Mouse (Mus musculus) neural tube, embryonic 13.5 days (tissue): Measurements from ENCODE around the gene Cdk9. TPM values are rescaled to one million over a fixed set of nuclear protein-coding genes. Genes with fewer than 3 reads are reported as not detected.

ENCODE experiments used
- ATAC-seq: fragments of 200-750 bp; cut with Nextera tagmentation; 2 replicates; pipeline ENCODE4 v1.8.0; 2017; ENCODE audit warnings: low read depth, mild to moderate bottlenecking, moderate TSS enrichment, moderate library complexity
- H3K27ac ChIP-seq: fragments of 300-500 bp; sonication (generic); replicated peaks from 2 replicates; pipeline ENCODE4 v1.5.1; 2015; ENCODE audit warnings: moderate library complexity, mild to moderate bottlenecking, inconsistent platforms
- H3K27me3 ChIP-seq: fragments of 300-500 bp; sonication (generic); 2 replicates; pipeline ENCODE4 v1.6.1; 2015; ENCODE audit warnings: mild to moderate bottlenecking, inconsistent platforms
- H3K36me3 ChIP-seq: fragments of 300-500 bp; sonication (generic); 2 replicates; pipeline ENCODE4 v1.6.1; 2015; ENCODE audit warnings: mild to moderate bottlenecking, inconsistent platforms
- H3K4me1 ChIP-seq: fragments of 300-500 bp; sonication (generic); replicated peaks from 2 replicates; pipeline ENCODE4 v1.6.1; 2015; ENCODE audit warnings: inconsistent platforms
- H3K4me2 ChIP-seq: fragments of 300-500 bp; sonication (generic); 2 replicates; pipeline ENCODE4 v1.6.1; 2015; ENCODE audit warnings: inconsistent platforms, mild to moderate bottlenecking, moderate library complexity
- H3K4me3 ChIP-seq: fragments of 300-500 bp; sonication (generic); 2 replicates; pipeline ENCODE4 v1.5.1; 2015; ENCODE audit warnings: mild to moderate bottlenecking, inconsistent platforms
- H3K9ac ChIP-seq: fragments of 300-500 bp; sonication (generic); 2 replicates; pipeline ENCODE4 v1.6.1; 2015; ENCODE audit warnings: moderate library complexity, mild to moderate bottlenecking, inconsistent platforms
- H3K9me3 ChIP-seq: fragments of 300-500 bp; sonication (generic); 2 replicates; pipeline ENCODE4 v1.6.1; 2016; ENCODE audit warnings: inconsistent platforms
- WGBS: fragments of 180-500 bp; shearing (Covaris S2); methylation state at CpG from one replicate; pipeline ENCODE4 v1.1.7; 2015; 5-methylcytosine and 5-hydroxymethylcytosine counted together
- polyA plus RNA-seq: library from polyadenylated mRNA; unstranded; fragments of >200 nt; fragmentation: Nextera tagmentation; extraction: Ambion mirVana; gene quantifications from 2 replicates; pipeline ENCODE4 v1.2.1, GENCODE M21; 2015

The Cdk9 gene
- 72.2 and 74.6 TPM in 2 replicates for polyA plus RNA-seq

DNA sequence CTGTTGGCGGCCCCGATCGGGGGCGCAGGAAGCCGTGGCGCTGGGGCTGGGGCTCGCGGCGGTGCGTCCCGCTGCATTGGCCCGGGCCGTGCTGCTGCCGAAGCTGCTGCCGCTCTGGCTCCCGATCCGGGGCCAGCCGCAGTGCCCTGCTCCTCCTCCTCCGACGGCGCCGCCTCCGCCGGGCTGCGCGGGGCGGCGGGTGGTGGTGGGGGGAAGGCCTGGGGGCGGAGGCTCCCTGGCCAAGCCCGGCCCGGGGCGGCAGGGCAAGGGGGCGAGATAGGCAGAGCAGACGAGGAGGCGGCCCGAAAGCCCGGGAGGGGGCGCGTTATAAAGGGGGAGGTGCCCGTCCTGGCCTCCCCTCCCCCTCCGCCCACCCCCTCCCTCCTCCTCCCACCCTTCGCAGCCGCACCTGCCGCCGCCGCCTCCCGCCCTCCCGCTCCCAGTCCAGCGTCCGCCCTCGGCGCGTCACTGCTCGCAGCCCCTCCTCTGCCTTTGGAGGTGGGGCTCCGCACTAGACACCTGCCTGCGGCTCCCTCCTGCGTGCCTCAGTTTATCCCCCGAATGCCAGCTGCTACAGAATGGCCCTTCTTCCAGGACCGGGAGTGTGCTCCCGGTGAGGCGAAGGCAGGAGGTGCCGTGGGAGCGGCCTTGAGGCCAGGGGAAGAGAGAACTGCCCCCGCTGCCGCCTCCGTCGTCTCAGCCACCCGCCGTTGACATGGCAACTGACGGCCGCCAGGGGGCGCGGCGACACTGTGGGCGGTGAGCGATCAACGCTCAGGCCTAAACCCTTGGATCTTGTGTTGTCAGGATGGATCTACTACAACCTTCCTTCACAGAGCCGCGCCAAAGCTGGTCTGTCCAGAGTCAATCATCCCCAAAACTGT lies at the start of gene Cdk9:
TSS of gene Cdk9 (minus strand) at position 143 of the 884 bp plus-strand sequence.
- Histone ChIP-seq H3K4me2 (peak within 1 kb of the TSS; percentile 97), H3K27me3 (no peaks in the 10 kb centered on the region), H3K9ac (peak within 1 kb of the TSS; percentile 89), H3K27ac (peak within 1 kb of the TSS; percentile 99), H3K9me3 (no peaks in the 10 kb centered on the region), H3K4me1 (peaks cover 30% of the 10 kb centered on the region), H3K4me3 (peak within 1 kb of the TSS; percentile 98), H3K36me3 (peaks cover 27% of the 10 kb centered on the region)
- under 1% methylated on average over 40 of the region's 79 CpGs for WGBS
- peak; percentile 88 for ATAC-seq

DNA sequence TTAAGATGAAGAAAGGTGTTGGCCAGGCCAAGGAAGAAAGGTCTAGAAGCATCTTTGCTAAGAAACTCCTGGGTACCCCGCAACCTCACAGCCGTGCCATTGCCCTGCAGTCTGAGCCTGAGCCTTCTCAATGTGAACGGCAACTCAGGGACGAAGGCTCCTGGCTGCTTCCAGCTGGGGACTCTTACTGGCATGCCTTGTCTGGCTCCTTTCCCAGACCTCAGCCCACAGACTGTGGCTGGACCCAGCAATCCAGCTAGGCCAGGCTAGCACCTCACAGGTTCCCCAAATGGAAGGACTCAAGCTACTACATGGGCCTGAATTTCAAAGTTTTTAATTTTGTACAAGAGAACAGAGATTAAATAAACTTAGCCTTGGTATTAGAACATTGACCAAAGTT lies 49.0 kb upstream of the Cdk9 start:
- no peaks in the 10 kb centered on the region for H3K9me3 ChIP-seq
- H3K27me3 ChIP-seq: no peaks in the 10 kb centered on the region
- ATAC-seq: no peak
- H3K4me1 ChIP-seq: peaks cover 20% of the 10 kb centered on the region
- H3K4me3 ChIP-seq: no peak overlapping the region
- H3K9ac ChIP-seq: no peak overlapping the region
- WGBS: 94% methylated on average over 4 of the region's 4 CpGs
- H3K36me3 ChIP-seq: peaks cover 47% of the 10 kb centered on the region
- H3K27ac ChIP-seq: no peak overlapping the region
- no peak overlapping the region for H3K4me2 ChIP-seq

DNA sequence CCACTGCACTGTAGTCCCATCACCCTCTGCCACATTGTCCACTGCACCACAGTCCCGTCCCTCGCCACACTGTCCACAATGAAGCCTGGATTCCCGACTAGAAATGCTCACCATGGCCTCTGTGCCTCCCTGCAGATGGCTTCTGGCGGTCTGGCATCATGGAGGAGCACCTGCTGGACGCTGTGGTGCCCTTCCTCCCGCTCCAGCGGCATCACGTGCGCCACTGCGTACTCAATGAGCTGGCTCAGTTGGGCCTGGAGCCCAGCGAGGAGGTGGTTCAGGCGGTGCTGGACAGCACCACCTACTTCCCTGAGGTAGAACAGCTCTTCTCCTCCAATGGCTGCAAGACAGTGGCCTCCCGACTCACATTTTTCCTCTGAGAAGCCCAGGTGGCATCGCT lies 48.5 kb upstream of the Cdk9 start:
- Histone ChIP-seq H3K9me3 (no peaks in the 10 kb centered on the region), H3K4me2 (no peak overlapping the region), H3K9ac (no peak overlapping the region), H3K27me3 (no peaks in the 10 kb centered on the region), H3K36me3 (peaks cover 47% of the 10 kb centered on the region), H3K4me3 (no peak overlapping the region), H3K4me1 (peaks cover 19% of the 10 kb centered on the region), H3K27ac (no peak overlapping the region)
- 90% methylated on average over 14 of the region's 14 CpGs for WGBS
- no peak for ATAC-seq

DNA sequence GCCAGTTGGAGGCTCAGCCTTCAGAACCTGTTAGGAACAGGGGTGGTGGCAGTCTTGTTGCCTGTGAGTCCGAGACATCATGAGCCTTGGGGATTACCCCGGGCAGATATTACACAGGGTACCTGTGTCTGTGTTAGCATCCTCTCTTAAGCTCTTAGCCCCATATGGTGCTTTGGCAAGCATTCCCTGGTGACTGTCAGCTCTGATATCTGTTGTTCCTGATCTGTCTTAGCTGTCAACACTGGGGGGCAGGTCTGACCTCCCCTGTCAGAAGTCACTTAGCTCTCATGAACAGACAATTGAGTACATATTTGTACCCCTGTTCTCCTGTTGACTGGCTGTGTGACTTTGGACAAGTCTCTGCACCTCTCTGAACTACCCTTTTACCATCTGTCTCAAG lies 46.1 kb upstream of the Cdk9 start:
- Histone ChIP-seq H3K27me3 (no peaks in the 10 kb centered on the region), H3K9ac (peak overlapping the region; percentile 86), H3K27ac (no peak overlapping the region), H3K4me1 (peaks cover 19% of the 10 kb centered on the region), H3K9me3 (no peaks in the 10 kb centered on the region), H3K36me3 (peaks cover 57% of the 10 kb centered on the region), H3K4me2 (no peak overlapping the region), H3K4me3 (0 out of 2 replicates have a peak overlapping the region, but pooled peaks have one; percentile 70)
- ATAC-seq: no peak
- WGBS: 84% methylated on average over 2 of the region's 2 CpGs

DNA sequence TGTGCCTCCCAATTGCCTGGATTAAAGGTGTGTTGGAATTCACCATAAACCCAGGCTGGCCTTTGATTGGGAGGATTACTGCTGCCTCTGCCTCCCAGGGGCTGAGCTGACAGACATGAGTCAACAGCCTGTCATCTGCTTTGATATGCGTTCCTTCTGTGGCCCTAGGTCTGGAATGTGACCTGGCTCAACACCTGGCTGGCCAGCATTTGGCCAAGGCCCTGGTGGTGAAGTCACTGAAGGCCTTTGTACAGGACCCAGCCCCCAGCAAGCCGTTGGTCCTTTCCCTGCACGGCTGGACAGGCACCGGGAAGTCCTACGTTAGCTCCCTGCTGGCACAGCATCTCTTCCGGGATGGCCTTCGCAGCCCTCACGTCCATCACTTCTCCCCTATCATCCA lies 45.6 kb upstream of the Cdk9 start:
- Histone ChIP-seq H3K36me3 (peaks cover 57% of the 10 kb centered on the region), H3K27ac (no peak overlapping the region), H3K9me3 (no peaks in the 10 kb centered on the region), H3K4me2 (peak overlapping the region; percentile 49), H3K4me3 (peak overlapping the region; percentile 70; the same call in 1 of the 2 replicates), H3K9ac (peak overlapping the region; percentile 86), H3K4me1 (peaks cover 19% of the 10 kb centered on the region), H3K27me3 (no peaks in the 10 kb centered on the region)
- ATAC-seq: no peak
- whole genome bisulfite sequencing: 76% methylated on average over 8 of the region's 8 CpGs

DNA sequence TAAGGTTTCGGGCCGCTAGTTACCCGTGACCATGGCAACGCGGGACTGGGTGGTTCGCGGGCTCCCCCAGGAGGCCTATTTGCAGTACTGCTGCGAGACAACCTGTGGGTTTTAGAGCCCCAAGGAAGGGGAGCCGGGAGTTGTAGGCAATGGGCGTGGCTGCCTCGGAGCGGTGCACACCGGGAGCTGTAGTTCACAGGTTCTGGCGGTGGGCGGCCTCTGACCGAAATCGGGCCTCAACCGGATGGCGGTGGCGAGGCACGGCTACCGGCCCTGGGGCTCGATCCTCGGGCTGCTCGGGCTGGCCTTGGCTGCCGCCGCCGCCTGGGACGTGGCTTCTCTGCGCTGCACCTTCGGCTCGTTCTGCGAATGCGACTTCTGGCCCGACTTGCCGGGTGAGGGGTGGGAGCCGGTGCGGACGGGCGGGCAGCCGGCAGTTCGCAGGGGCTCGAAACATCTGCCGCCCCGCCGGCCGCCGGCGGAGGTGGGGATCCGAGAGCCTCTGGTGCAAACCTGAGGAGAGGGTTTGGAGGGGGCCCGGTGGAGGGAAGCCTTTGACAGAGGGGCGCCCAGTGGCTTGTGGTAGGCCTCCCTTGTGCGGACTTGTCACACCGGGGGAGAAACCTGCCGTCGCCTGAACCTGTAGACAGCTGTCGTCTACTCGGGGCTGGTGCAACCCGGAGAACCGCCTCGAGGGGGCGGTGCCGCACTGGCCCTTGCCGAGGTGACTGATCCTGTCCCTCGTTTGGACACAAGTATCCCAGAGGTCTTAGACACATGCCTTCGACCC lies 44.4 kb upstream of the Cdk9 start, which contains the start of gene Tor2a:
TSS of gene Tor2a (plus strand) at position 179 of the 790 bp plus-strand sequence.
- peak; percentile 94 for ATAC-seq
- Histone ChIP-seq H3K9me3 (no peaks in the 10 kb centered on the region), H3K4me2 (peak within 1 kb of the TSS; percentile 49), H3K36me3 (peaks cover 57% of the 10 kb centered on the region), H3K9ac (peak within 1 kb of the TSS; percentile 86), H3K4me3 (peak within 1 kb of the TSS; percentile 70), H3K4me1 (peaks cover 26% of the 10 kb centered on the region), H3K27ac (peak within 1 kb of the TSS; percentile 93), H3K27me3 (no peaks in the 10 kb centered on the region)
- WGBS: under 1% methylated on average over 64 of the region's 66 CpGs

DNA sequence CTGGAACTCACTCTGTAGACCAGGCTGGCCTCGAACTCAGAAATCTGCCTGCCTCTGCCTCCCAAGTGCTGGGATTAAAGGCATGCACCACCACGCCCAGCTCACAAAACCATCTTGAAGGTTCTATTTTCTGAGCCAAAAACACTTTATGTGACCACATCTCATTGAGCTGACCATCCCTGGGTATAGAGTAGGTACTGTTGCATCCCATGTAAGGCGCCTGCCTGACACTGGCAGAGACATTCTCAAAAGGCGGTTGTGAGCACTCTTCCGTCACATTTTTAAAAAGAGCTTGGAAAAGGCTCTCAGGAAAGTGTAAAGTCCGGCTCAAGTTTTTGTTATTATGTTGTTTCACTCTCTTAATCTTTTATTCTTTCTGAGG lies 43.8 kb upstream of the Cdk9 start:
- no peak overlapping the region; the same call in 1 of the 2 replicates for H3K27ac ChIP-seq
- 0 out of 2 replicates have a peak overlapping the region, but pooled peaks have one; percentile 70 for H3K4me3 ChIP-seq
- H3K4me2 ChIP-seq: peak overlapping the region; percentile 36
- no peaks in the 10 kb centered on the region for H3K27me3 ChIP-seq
- H3K9me3 ChIP-seq: no peaks in the 10 kb centered on the region
- H3K9ac ChIP-seq: no peak overlapping the region
- peaks cover 55% of the 10 kb centered on the region for H3K36me3 ChIP-seq
- H3K4me1 ChIP-seq: peaks cover 32% of the 10 kb centered on the region
- peak; percentile 36; the same call in 1 of the 2 replicates for ATAC-seq
- WGBS: 34% methylated on average over 6 of the region's 6 CpGs

DNA sequence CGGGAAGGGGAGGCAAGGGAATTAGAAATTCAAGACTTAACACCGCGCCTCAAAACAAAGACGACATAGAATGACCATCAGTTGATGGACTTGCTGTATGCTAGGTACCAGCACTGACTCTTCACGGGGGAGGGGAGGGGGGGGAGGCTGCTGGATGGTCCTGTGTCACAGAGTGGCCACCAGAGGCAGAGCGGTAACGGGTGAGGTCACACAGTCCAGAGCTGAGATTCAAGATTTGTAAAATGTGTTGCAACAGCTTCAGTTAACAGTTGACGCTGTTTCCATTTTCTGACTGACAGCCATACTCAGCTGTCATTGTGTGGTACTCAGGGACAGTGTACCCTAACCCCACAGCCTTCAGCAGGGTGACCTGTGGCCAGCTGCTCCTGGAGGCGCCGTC lies 39.3 kb upstream of the Cdk9 start:
- Histone ChIP-seq H3K36me3 (peaks cover 68% of the 10 kb centered on the region), H3K4me3 (peak overlapping the region; percentile 34), H3K27me3 (no peaks in the 10 kb centered on the region), H3K4me2 (peak overlapping the region; percentile 53), H3K27ac (no peak overlapping the region), H3K9ac (peak overlapping the region; percentile 58; the same call in 1 of the 2 replicates), H3K4me1 (peaks cover 31% of the 10 kb centered on the region), H3K9me3 (no peaks in the 10 kb centered on the region)
- WGBS: 71% methylated on average over 10 of the region's 10 CpGs
- ATAC-seq: no peak

DNA sequence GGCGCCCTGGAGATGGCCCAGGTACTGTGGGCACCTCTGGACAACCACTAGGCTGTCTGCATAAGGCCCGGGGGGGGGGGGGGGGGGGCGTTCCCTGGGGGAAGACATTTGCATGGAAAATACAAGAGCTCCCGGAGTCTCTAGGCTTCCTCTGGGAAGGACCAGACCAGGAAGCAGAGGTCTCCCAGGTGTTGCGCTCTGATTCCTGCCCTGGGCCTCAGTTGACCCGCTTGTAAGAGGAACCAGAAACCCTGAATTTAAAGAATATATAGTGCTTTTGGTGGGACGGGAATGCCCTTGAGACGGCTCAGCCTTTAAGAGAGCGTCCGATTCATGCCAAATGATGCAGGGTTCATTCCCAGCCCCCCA lies 38.8 kb upstream of the Cdk9 start:
- H3K4me3 ChIP-seq: peak overlapping the region; percentile 34
- no peak for ATAC-seq
- peak overlapping the region; percentile 85 for H3K27ac ChIP-seq
- H3K27me3 ChIP-seq: no peaks in the 10 kb centered on the region
- 13% methylated on average over 9 of the region's 10 CpGs for WGBS
- peak overlapping the region; percentile 58 for H3K9ac ChIP-seq
- peaks cover 31% of the 10 kb centered on the region for H3K4me1 ChIP-seq
- peaks cover 73% of the 10 kb centered on the region for H3K36me3 ChIP-seq
- peak overlapping the region; percentile 53 for H3K4me2 ChIP-seq
- H3K9me3 ChIP-seq: no peaks in the 10 kb centered on the region

DNA sequence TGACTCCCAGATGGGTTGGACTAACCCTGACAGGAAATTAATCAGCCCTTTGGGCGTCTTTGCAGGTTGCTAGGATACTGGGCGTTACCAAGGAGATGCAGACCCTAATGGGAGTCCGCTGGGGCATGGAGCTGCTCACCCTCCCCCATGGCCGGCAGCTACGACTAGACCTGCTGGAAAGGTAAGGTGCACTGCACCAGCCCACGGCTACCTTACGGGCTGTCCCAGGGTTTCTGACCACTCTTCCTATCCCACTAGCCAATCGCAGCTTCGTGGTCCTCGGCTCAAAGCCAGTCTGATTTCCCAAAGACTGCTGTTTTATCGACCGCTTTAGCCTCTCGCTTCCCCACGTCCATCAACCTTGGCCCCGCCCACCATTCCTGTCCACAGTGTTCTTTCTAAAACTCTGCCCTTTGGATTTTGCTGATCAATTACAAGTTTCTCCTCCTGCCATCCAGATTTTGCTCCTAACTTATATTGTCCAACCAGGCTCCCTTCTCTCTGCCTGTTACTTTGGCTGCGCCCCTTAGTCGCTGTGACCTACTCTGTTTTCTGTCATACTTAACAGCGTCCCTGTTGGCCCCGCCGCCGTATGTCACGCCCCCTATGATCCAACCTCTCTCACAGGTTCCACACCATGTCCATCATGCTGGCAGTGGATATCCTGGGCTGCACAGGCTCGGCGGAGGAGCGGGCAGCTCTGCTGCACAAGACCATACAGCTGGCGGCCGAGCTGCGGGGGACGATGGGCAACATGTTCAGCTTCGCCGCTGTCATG lies 38.2 kb upstream of the Cdk9 start:
- peak overlapping the region; percentile 58 for H3K9ac ChIP-seq
- WGBS: 6% methylated on average over 31 of the region's 31 CpGs

DNA sequence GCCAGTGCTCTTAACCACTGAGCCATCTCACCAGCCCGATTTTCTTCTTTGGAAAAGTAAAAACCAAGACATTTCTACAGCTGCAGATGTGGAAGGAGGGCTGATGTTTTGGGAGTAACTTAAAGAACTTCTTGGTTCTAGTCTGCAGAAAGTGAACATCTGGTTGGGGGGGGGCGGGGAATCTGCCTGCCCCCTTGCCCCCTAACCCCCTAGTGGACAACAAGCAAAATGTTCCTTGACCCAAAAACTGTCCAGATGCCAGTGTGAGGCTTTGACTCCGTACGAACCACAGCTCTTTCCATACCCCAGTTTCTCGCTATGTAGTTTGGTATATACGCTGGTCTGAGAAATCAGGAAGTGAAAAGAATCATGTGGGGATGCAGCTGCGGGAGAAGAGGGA lies 37.3 kb upstream of the Cdk9 start:
- Histone ChIP-seq H3K4me1 (peaks cover 31% of the 10 kb centered on the region), H3K27ac (peak overlapping the region; percentile 85), H3K27me3 (no peaks in the 10 kb centered on the region), H3K4me2 (no peak overlapping the region), H3K4me3 (no peak overlapping the region), H3K9me3 (no peaks in the 10 kb centered on the region), H3K36me3 (peaks cover 88% of the 10 kb centered on the region), H3K9ac (no peak overlapping the region)
- WGBS: 78% methylated on average over 7 of the region's 7 CpGs
- ATAC-seq: no peak

More for the DNA sequence above, 38.2 kb upstream of the Cdk9 start:
- H3K27me3 ChIP-seq: no peaks in the 10 kb centered on the region
- peak overlapping the region; percentile 53 for H3K4me2 ChIP-seq
- peaks cover 79% of the 10 kb centered on the region for H3K36me3 ChIP-seq
- H3K27ac ChIP-seq: peak overlapping the region; percentile 85
- peak overlapping the region; percentile 34 for H3K4me3 ChIP-seq
- ATAC-seq: peak; percentile 75
- H3K9me3 ChIP-seq: no peaks in the 10 kb centered on the region
- peaks cover 31% of the 10 kb centered on the region for H3K4me1 ChIP-seq
